Mouse (Mus musculus) cerebellum, adult (tissue): ENCODE measurements at regions not wholly inside any gene's neighbourhood (a gene's known extent, or its start where the extent isn't known, plus 50 kb on each side); places are given as distances from the start of the nearest gene placed in this dataset.

Source experiments
- ATAC-seq: cut with Nextera tagmentation; 2 replicates; pipeline ENCODE4 v1.9.2; 2017; ENCODE audit warnings: mild to moderate bottlenecking, moderate library complexity, mixed read lengths; ENCODE audit not compliant: insufficient number of reproducible peaks, low FRiP score, low TSS enrichment

DNA sequence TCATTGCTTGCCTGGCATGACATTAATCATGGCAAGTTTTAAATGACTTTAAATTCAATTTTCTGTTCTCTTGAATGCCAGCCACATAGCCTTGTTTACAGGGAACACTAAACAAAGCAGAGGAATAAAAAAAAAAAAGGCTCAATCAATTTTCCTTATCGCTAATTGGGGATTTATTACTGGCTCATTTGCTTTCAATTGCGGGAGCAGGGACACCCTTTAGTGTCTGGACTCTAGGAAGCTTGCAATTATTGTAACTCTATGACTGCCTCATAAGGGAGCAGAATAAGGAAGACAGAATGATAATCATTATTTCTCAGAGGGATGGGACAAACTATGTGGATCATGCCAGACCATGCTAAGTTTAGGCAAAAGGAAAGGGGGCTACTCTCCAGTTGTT lies 1537.7 kb upstream of the Gm6569 start:
- no peak for ATAC-seq

DNA sequence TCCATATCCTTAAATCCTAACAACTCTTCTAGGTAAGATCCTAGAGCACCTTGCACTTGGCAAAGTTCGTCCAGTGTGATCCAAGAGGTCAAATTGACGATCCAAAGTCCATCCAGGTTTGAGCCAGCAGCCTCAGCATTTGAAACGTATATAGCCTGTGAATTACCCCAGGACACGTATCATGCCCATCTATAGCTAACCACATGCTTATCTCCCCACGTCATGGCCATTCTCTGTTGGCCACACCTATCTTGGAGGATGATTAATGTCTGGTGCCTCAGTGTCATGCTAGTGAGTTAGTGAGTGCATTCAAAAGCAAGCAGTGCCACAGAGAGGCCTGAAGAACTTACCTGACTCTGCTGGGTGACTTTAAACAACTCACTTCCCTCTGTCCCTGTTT lies 1521.9 kb upstream of the Gm6569 start:
- no peak for ATAC-seq

- ATAC-seq = no peak
Measured at GRCm38 (mm10) chr15:72321528-72321927, 1512.8 kb upstream of the Gm6569 start.

- no peak for ATAC-seq
Measured at GRCm38 (mm10) chr15:72322127-72322526, 1512.2 kb upstream of the Gm6569 start.

GRCm38 (mm10) chr15:72323158-72323557 lies 1511.2 kb upstream of the Gm6569 start:
- ATAC-seq = no peak

- ATAC-seq = no peak
Measured at GRCm38 (mm10) chr15:72331262-72331661, 1503.1 kb upstream of the Gm6569 start.

GRCm38 (mm10) chr15:72334497-72334896 lies 1499.9 kb upstream of the Gm6569 start:
- no peak for ATAC-seq

- ATAC-seq = no peak
Measured at GRCm38 (mm10) chr15:72339629-72340028, 1494.7 kb upstream of the Gm6569 start.

GRCm38 (mm10) chr15:72341991-72342390 lies 1492.4 kb upstream of the Gm6569 start:
- no peak for ATAC-seq

- ATAC-seq = no peak
Measured at GRCm38 (mm10) chr15:72342504-72342903, 1491.9 kb upstream of the Gm6569 start.

- no peak for ATAC-seq
Measured at GRCm38 (mm10) chr15:72343794-72344193, 1490.6 kb upstream of the Gm6569 start.

GRCm38 (mm10) chr15:72353371-72353770 lies 1481.0 kb upstream of the Gm6569 start:
- no peak for ATAC-seq

GRCm38 (mm10) chr15:72355626-72356025 lies 1478.7 kb upstream of the Gm6569 start:
- ATAC-seq = no peak

GRCm38 (mm10) chr15:72359636-72360035 lies 1474.7 kb upstream of the Gm6569 start:
- ATAC-seq = no peak

GRCm38 (mm10) chr15:72360049-72360448 lies 1474.3 kb upstream of the Gm6569 start:
- ATAC-seq = peak; percentile 77

DNA sequence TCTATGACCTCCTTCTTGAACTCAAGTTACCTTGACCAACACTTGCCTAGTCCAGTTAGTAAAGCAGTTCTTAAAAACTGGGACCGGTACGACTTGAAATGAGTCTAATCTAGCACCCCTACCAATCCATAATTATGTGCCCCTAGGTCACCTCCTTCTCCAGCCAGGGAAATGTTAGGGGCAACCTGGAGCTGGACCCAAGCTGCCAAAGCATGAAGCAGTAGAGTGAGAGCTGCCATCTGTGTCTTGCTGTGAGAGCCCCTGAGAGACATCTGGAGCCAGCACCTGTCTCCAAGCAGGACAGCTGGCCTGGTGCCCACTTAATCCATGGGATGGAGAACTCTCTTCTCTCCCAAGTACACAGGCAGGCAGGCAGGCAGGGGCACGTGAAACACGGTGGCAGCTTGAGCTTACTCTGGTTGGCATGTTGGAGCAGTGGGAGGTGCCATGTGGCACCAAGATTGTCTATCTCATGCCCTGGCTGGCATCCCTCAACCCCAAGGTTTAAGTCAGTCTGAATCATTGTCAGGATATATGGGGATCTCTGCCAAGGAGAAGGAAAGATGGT lies 1473.8 kb upstream of the Gm6569 start:
- ATAC-seq = peak; percentile 93

DNA sequence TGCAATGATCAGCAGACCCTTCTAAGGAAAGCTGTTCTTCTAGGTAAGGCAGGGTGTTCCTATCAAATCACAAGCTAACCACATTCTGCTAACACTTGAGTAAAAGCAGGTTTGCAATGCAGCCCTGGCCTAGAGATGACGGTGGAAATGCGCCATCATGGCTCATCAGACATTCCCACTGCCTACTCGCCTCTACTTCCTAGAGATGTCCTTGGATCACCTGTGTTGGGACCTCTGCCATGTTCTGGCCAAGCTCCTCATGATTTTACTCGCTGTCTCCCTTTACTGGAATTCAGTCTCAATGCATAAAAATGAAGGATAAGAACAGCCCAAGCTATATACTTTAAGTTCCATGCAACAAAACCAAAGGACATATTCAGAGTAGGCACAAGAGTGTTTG lies 1461.3 kb upstream of the Gm6569 start:
- no peak for ATAC-seq

- ATAC-seq = no peak
Measured at GRCm38 (mm10) chr15:72377201-72377600, 1457.2 kb upstream of the Gm6569 start.

DNA sequence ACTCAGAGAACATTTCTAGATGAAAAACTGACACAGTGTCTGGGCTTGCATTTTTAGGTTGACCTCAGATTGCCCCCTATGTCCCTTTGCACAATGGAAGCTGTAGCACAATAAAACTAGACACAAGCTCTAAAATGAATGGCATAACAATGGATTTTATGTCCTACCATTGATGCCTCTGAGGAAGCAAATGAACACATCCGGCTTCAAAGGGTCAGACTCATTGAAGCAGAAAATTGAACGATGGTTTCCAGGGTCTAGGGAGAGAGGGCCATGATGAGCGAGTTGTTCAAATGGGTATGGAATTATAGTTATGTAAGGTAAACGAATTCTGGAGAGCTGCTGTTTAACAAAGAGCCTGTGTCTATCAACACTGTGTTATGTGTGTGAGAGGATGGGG lies 1455.1 kb upstream of the Gm6569 start:
- ATAC-seq = no peak

- no peak for ATAC-seq
Measured at GRCm38 (mm10) chr15:72381164-72381563, 1453.2 kb upstream of the Gm6569 start.

DNA sequence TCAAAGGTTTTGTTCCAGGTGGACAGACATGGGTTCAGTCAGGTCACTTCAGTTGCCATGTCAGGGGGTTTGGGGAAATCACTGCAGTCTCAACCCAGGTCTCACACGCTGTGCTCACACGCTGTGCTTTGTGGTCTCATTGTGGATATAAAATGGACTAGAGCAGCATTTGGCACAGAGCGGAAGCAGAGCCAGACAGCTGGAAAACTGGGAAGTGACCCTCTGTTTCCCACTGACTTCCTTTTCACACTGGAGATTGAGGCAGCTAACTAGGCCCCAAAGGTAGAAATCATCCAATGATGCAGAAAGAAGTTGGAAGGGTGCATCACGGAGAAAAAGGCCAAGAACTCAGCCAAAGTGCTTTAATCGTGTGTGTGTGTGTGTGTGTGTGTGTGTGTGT lies 1452.6 kb upstream of the Gm6569 start:
- ATAC-seq = no peak

DNA sequence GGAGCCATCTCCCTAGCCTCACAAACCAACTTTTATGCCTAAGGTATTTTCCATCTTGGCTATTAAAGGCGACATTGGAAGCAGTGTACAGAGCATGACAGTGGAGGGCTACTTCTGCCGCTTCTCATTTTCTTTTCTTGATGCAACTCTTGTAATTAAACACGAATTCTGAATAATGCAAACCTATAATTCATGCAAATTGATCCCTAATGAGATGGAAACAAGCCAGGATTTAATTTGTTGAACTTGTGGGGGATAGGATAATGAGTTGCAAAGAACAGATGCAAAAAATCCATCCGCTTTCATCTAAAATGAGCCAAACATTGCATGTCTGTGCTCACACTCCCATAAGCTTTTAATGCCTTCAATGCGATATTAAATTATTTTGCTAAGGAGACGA lies 1451.8 kb upstream of the Gm6569 start:
- ATAC-seq = no peak

GRCm38 (mm10) chr15:72383062-72383461 lies 1451.3 kb upstream of the Gm6569 start:
- no peak for ATAC-seq
